Mouse (Mus musculus): ENCODE results near the gene Wnt11. TPM values are rescaled to one million over a fixed set of nuclear protein-coding genes. Genes with fewer than 3 reads are reported as not detected.

The Wnt11 gene
- polyA plus RNA-seq, 1 experiment from 2014 or later = 2.0 TPM

- no peaks in the 10 kb centered on the region for H3K9me3 ChIP-seq
- no peaks in the 10 kb centered on the region for H3K36me3 ChIP-seq (replicated peaks)
- DNase-seq (ENCODE audit: low spot score) = no peak
- peak overlapping the region; percentile 2 for H3K27ac ChIP-seq (replicated peaks)
- peaks cover 50% of the 10 kb centered on the region for H3K4me1 ChIP-seq
- no peak overlapping the region for H3K4me3 ChIP-seq
- 34% methylated on average over 10 of the region's 10 CpGs for WGBS
- peaks cover 16% of the 10 kb centered on the region; the same call in 1 of the 2 replicates for H3K27me3 ChIP-seq (replicated peaks; ENCODE audit: low read depth, poor library complexity, severe bottlenecking)
Observed at GRCm38 (mm10) chr7:98895501-98896095, 60.7 kb downstream of the Wnt11 start.

- 95% methylated on average over 8 of the region's 8 CpGs for WGBS
Observed at GRCm38 (mm10) chr7:98897323-98897722, 62.4 kb downstream of the Wnt11 start.

GRCm38 (mm10) chr7:98899815-98900214 is 64.9 kb downstream of the Wnt11 start:
- Histone ChIP-seq H3K27ac (replicated peaks) (0 out of 2 replicates have a peak overlapping the region, but pooled peaks have one; percentile 14), H3K36me3 (replicated peaks) (no peaks in the 10 kb centered on the region), H3K27me3 (replicated peaks; ENCODE audit: low read depth, poor library complexity, severe bottlenecking) (0 out of 2 replicates have a peak, but pooled peaks cover 12% of the 10 kb centered on the region), H3K4me1 (peaks cover 60% of the 10 kb centered on the region), H3K9me3 (peaks cover 5% of the 10 kb centered on the region), H3K4me3 (no peak overlapping the region)
- DNase-seq (ENCODE audit: low spot score) = no peak
- 73% methylated on average over 4 of the region's 4 CpGs for WGBS

More at GRCm38 (mm10) chr7:98897323-98897722, 62.4 kb downstream of the Wnt11 start:
- peaks cover 18% of the 10 kb centered on the region; the same call in 1 of the 2 replicates for H3K27me3 ChIP-seq (replicated peaks; ENCODE audit: low read depth, poor library complexity, severe bottlenecking)
- H3K4me3 ChIP-seq = no peak overlapping the region
- H3K36me3 ChIP-seq (replicated peaks) = no peaks in the 10 kb centered on the region
- peaks cover 5% of the 10 kb centered on the region for H3K9me3 ChIP-seq
- H3K27ac ChIP-seq (replicated peaks) = no peak overlapping the region
- no peak for DNase-seq (ENCODE audit: low spot score)
- peaks cover 48% of the 10 kb centered on the region for H3K4me1 ChIP-seq

GRCm38 (mm10) chr7:98901120-98901519 is 66.2 kb downstream of the Wnt11 start:
- Histone ChIP-seq H3K27ac (replicated peaks) (no peak overlapping the region), H3K9me3 (peaks cover 5% of the 10 kb centered on the region), H3K4me1 (peaks cover 60% of the 10 kb centered on the region), H3K27me3 (replicated peaks; ENCODE audit: low read depth, poor library complexity, severe bottlenecking) (0 out of 2 replicates have a peak, but pooled peaks cover 12% of the 10 kb centered on the region), H3K4me3 (no peak overlapping the region), H3K36me3 (replicated peaks) (no peaks in the 10 kb centered on the region)
- 96% methylated on average over 1 of the region's 1 CpGs for WGBS
- no peak for DNase-seq (ENCODE audit: low spot score)

- 0 out of 2 replicates have a peak, but pooled peaks cover 4% of the 10 kb centered on the region for H3K27me3 ChIP-seq (replicated peaks; ENCODE audit: low read depth, poor library complexity, severe bottlenecking)
- DNase-seq (ENCODE audit: low spot score) = no peak
- peaks cover 5% of the 10 kb centered on the region for H3K9me3 ChIP-seq
Observed at GRCm38 (mm10) chr7:98903884-98904283, 69.0 kb downstream of the Wnt11 start.

More at GRCm38 (mm10) chr7:98903884-98904283, 69.0 kb downstream of the Wnt11 start:
- WGBS = 37% methylated on average over 5 of the region's 5 CpGs
- no peak overlapping the region for H3K27ac ChIP-seq (replicated peaks)
- H3K4me3 ChIP-seq = no peak overlapping the region
- H3K36me3 ChIP-seq (replicated peaks) = no peaks in the 10 kb centered on the region
- H3K4me1 ChIP-seq = peaks cover 63% of the 10 kb centered on the region

Other genes starting within 250 kb of the Wnt11 start
- 46.3 and 47.6 TPM in 2 replicates for gene Emsy, start 178.3 kb upstream of the Wnt11 start, polyA plus RNA-seq (2016; fragmentation: Nextera tagmentation; extraction: Ambion mirVana)
- gene Thap12, start 132.0 kb upstream of the Wnt11 start, polyA plus RNA-seq (2016; fragmentation: Nextera tagmentation; extraction: Ambion mirVana) = 56.8 and 57.5 TPM in 2 replicates